Mouse (Mus musculus): ENCODE measurements around the gene Fat1.

The Fat1 gene

GRCm38 (mm10) chr8:45065391-45065790, 130.1 kb downstream of the Fat1 start:
- POLR2A ChIA-PET: interaction anchor here in 3 of 4 experiments (1.0 to 2.6 kb wide), 5 partner anchors 67 to 170 kb away, joined by 3 to 17 read pairs (median 5); no protein-coding TSS in a partner anchor
- CTCF ChIA-PET: interaction anchor here in 1 of 4 experiments (1.1 to 7.6 kb wide), 2 partner anchors 9 to 172 kb away, joined by 4 to 107 read pairs; no protein-coding TSS in a partner anchor

DNA sequence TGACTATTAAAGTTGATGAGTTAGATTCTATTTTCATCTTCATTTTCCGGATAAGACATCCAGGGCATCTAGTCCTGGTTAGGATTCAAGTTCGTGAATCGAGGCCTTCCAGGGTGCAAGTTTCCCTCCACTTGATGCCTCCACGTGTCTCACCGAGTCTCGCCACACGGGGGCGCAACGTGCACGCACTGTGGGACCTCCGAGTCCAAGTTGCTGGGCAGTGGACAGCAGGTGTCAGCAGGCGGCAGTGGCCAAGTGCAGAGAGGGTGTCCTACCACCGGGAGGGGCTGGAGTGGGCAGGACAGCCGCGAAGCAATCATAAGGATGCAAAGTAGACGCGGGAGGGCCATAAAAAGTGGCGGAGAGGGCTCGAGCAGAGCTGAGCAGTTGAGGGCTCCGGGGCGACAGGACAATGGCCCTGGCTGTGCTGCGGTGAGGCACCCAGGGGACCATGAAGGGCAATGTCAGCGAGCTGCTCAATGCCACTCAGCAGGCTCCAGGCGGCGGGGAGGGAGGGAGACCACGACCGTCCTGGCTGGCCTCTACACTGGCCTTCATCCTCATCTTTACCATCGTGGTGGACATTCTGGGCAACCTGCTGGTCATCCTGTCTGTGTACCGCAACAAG, 133.6 kb downstream of the Fat1 start, which contains the start of gene Mtnr1a:
TSS of gene Mtnr1a (plus strand) at position 379 of the 628 bp plus-strand sequence.
- POLR2A ChIA-PET: interaction anchor here (0.6 to 2.9 kb wide), 6 partner anchors 17 to 169 kb away, joined by 3 to 11 read pairs (median 4); no protein-coding TSS in a partner anchor
- CTCF ChIA-PET: interaction anchor here (1.0 to 7.6 kb wide), 8 partner anchors 10 to 169 kb away, joined by 3 to 107 read pairs (median 12); no protein-coding TSS in a partner anchor

DNA sequence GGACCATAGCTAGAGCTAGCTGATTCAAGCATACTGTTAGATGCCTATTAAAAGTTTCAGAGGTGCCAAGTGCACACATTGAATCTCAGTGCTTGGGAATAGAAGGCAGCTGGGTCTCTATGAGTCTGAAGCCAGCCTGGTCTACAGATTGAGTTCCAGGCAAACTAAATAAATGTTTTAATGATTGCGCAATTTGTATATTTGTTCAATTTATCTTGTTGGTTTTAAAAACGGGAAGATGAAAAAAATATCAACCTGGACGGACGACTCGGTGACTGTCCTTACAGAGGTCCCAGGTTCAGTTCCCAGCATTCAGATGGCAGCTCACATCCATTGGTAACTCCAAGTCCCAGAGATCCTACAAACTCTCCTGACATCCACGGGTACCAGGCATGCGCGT, 135.7 kb downstream of the Fat1 start:
- POLR2A ChIA-PET: interaction anchor here in 2 of 4 experiments (0.7 to 2.9 kb wide), 3 partner anchors 98 to 1046 kb away, joined by 3 to 11 read pairs (median 9); no protein-coding TSS in a partner anchor
- CTCF ChIA-PET: interaction anchor here in 2 of 4 experiments (0.6 to 4.6 kb wide), 4 partner anchors 18 to 167 kb away, joined by 4 to 45 read pairs (median 8); no protein-coding TSS in a partner anchor

DNA sequence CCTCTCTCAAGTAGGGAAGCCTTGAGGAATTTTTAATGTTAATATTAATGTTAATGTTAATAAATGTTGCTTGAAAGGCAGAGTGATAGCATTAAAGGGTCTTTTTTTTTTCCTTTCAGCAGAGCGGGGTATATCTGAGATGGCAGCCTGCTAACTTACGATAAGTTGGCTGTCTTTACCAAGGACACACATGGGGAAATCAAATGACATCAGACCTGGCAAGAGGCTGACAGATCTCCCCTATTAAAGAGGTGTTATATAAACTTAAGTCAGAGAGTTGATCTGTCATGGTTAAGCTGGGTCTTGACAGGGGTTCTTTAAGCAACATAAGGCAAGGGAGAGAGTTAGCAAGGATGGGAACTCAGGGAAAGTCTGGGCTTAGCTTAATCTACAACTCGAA, 145.6 kb downstream of the Fat1 start:
- POLR2A ChIA-PET: interaction anchor here in 1 of 4 experiments (0.6 kb wide), 1 partner anchor 10 kb away, joined by 3 read pairs; no protein-coding TSS in a partner anchor
- CTCF ChIA-PET: no interaction called here

DNA sequence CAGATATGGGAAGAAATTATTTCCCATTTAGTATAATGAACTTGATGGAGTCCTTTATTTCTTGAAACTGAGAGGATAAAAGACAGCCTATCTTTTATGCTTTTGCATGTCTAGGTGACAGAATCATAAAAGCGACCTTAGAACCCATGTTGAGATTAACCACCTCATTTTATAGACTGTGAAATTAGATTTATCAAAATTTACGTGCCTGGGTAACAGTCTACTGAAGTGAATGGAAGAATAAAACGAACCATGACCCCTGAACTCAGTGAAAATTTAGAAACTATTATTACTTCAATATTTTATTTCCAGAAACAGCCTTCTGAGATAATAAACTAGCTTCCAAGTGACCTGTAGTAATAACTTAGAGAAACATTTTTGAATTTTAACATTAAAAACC, 158.4 kb downstream of the Fat1 start:
- POLR2A ChIA-PET: no interaction called here
- CTCF ChIA-PET: interaction anchor here in 1 of 4 experiments (0.5 kb wide), 1 partner anchor 105 kb away, joined by 5 read pairs; no protein-coding TSS in a partner anchor
